Mouse (Mus musculus) A20 (cell line): ENCODE measurements around the gene Rxfp2.

Experiments used
- DNase-seq: peaks from one replicate; pipeline ENCODE4 v3.0.0-alpha.2; 2011; ENCODE audit warnings: low read depth, low spot score

Rxfp2 gene

DNA sequence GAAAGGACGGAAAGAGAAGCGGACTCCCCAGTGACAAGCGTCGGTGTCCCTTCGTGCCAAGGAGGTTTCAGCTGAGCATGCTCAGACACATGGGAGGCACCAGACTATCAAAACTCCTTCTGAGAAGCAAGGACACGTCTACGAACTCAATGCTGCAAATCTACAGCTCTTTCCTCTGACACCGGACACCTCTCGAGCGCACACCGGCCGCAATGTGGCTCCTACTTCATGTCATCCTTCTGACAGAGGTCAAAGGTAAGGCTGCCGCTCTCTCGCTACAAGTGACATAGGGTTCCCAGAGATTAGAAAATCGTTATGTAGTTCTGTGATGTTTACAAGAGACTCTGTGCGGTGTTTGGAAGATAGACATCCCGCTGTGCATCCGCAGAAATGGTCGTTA lies at the start of gene Rxfp2:
Rxfp2 (plus strand) TSS at position 20 of the 400 bp plus-strand sequence.
- no peak for DNase-seq

DNA sequence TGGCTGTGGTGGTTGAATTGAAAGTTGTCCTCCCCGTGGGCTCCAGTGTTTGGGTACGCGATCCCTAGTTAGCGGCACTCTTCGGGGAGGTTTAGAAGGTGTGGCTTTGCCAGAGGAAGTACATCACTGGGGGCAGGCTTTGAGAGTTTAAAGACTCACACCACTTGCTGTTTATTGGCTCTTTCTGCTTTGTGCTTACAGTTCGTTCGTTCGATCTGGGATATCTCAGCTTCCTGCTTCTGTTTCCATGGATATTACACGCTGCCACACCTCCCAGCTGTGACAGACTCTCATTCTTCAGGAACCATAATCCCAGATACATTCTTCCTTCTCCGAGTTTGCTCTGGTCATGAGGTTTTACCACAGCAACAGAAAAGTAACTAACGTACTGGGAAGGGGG lies 48.2 kb upstream of the Rxfp2 start:
- DNase-seq, result no peak

DNA sequence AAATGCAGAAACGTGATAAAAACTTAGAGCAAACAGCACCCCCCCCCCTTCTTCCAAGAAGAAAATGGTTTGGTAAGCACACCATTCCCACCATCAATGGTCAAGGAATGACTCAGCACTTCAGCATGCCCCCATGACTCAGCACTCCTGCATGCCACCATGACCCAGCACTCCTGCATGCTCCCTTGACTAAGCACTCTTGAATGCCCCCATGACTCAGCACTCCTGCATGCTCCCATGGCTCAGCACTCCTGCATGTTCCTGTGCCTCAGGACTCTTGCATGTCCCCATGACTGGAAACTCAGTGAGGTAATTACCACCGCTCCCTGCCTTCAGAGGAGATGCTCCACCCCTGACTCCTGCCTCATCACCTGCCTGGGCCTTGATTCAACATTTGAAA lies 41.4 kb upstream of the Rxfp2 start:
- DNase-seq, result no peak

DNA sequence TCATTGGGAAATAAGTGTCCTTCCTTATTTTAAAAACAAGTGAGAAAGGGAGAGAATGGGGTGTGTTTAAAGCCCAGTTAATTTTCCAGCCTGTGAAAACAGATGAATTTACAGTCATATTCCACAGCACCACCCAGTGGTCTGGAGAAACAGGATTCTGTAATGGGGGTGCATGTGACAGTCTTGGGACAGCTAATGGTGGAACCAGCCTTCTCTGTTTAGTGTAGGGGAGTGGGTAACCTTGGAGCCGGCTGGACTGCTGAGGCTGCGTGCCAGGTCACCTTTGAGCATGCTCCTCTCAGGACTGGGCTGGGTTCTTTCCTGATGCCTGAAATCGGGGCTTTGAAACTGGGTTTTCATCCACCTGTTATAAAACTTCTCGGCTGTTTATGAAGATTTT lies 34.9 kb upstream of the Rxfp2 start:
- no peak for DNase-seq

- no peak for DNase-seq
Measured at GRCm38 (mm10) chr5:149994578-149994977, 23.9 kb upstream of the Rxfp2 start.

DNA sequence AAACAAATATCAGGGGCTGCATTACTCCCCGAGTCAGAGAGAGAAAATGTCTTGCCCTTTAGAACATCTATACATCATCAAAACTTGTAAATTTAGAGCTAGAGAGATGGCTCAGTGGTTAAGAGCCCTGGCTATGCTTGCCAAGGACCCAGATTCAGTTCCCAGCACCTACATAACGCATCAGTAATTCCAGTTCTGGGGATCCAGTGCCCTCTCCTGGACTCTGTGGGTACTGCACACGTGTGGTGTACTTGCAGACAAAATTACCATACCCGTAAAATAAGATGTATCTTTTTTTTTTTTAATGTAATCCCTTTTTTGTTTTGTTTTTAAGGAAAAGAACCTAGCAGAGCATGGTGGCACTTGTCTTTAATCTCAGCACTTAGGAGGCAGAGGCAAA lies 21.9 kb upstream of the Rxfp2 start:
- no peak for DNase-seq

DNA sequence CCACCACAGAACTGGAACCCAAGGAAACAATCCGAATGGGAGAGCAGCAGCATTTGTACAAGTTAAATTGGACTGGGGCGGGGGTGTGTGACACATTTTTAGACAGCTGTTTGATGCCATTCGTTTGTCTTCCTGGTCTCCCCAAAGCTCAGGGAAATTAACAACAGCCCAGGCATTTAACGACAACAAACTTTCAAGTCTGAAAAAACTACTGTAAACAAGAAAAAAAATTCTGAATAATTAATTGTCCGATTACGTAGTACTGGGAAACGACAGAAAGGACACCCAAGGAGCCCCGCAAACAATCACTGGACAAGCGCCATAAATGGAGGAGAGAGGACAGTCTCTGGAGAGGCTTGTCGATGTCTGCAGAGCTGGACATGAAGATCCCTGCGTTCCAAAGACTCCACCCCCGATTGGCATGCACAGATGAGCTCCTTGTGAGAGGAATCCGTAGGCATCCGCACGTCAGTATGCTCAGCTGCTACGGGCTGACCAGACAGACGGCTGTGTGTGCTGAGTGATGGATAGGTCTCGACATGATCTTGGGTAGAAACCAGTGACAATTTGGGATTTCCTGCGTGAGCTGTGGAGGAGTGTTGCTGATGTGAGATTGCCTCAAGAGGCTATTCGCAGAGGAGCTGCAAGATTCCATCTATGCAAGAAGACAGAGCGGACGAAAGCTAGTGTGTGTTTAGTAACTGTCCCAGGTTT lies 21.0 kb upstream of the Rxfp2 start:
- DNase-seq, result no peak

DNA sequence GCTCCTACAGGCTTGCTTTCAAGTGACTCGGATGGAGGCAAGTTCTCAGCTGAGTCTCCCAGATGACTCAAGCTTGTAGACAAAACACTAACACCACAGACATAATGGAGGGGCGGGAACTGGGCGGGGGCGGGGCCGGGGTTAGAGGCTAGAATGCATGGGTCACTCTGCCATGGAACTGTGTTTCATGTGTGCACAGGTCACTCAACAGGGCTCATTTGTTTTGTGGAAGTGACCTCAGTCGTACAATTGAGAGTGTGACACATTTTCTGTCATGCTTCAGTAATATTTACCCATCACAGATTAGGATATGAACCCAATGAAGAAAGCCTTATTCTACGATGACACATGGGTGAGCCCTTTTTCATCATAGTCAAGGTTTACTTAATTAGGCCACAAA lies 20.2 kb upstream of the Rxfp2 start:
- DNase-seq, result no peak

DNA sequence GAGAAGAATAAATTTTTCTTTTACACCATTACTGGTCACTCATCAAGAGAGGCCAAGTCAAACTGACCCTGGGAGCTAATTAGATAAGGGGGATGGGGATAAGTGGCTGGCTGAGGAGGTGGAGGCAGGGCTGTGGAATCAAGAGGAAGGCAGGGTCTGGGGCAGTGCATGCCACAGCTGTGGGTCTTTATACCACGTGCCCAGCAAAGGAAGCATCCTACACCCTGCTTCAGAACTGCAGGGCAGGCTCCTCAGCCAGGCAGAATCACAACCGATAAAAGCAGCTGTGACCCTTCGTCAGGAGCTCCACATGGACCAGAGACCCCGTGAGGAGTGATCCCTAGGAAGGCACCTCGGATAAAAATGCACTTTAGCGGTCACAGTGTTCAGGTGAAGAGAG lies 13.1 kb upstream of the Rxfp2 start:
- no peak for DNase-seq

DNA sequence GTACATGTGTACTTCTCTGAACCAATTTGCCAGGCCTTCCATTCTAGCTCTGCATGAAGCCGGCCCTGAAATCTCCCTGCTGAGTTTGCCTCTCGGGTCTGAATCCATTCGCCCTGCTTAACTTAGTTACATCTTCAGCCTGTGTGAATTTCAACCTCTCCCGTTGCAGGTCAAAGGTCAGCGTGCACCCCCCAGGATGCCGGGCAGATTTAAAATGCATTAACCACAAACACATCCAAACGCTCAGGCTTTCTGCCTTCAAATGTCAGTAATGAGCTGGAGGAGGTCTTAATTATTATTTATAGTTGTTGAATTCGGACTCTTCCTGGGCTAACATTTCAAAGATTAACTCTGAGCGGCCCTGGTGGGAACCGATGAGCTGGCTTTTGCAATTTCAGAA lies 1.6 kb upstream of the Rxfp2 start:
- no peak for DNase-seq

DNA sequence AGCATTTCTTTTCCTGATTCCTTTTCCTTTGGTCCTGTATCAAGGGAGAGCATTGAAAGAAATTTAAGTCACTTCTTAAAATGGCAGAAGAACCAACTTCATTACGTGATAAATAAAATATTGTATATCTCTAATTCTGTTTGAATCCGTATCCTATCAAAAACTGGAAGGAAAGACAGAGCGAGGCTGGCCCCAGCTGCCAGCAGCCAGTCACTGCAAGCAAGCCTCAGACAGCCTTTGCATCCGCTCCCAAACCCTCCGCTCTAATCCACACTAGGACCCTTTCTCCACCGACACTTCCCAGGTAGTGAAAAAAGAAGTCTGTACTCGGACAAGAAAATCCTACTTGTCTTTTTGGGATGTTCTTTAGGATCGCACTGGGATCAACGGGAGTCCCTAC lies 803 bp upstream of the Rxfp2 start:
- no peak for DNase-seq

- peak; percentile 76 for DNase-seq
Measured at GRCm38 (mm10) chr5:150020851-150021250, 2.4 kb downstream of the Rxfp2 start.

DNA sequence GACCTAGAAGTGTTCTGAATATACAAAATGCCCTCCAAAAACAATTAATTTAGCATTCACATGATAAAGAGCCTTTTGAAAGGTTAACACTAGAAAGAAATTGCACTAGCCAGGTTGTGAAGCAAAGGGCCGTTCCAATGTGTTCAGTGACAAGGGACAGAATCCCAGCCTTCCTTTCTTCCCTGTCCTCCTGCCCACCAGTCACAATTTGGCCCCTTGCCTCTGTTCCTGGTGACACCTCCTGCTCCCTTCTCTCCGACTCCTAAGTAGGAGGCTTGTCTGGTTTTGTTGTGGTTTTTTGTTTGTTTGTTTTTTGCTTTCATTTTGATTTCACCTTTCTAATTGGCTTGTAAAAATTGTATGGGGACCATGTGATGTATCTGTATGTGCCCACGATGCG lies 3.3 kb downstream of the Rxfp2 start:
- no peak for DNase-seq

DNA sequence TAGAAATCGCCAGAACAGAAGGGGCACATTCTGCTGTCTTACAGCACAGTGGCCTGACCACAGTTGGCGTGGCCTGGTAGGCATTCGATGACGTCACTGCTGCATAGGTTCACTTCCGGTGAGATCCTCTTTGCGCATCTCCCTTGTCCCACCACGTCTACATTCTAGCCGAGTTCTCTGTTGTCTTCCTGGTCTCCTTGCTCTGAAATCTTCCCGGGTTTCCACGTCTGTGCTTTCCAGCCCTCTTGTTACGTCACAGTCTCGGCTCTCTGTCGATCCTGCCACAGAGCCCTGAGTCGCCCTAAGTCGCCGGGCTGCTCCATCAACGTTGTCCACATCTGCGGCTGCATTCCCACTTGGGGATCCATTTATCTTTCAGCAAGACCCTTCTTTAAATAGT lies 4.1 kb downstream of the Rxfp2 start:
- no peak for DNase-seq

DNA sequence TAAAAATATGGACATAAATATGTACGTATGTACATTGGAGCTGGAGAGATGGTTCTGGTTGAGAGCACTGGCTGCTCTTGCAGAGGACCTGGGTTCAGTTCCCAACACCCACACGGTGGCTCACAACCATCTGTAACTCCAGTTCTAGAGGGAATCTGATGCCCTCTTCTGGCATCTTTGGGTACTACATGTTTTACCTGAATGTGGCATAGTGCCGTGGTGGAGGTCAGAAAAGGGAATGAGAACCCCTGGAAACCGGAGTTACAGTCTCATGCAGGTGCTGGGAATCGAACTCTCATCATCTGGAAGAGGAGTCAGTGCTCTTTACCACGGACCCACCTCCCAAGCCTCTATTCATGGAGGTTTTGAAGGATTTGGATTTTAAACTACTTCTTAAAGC lies 5.0 kb downstream of the Rxfp2 start:
- DNase-seq, result no peak

- no peak for DNase-seq
Measured at GRCm38 (mm10) chr5:150024188-150024587, 5.7 kb downstream of the Rxfp2 start.

- DNase-seq, result no peak
Measured at GRCm38 (mm10) chr5:150024901-150025300, 6.4 kb downstream of the Rxfp2 start.

GRCm38 (mm10) chr5:150025326-150025725 lies 6.9 kb downstream of the Rxfp2 start:
- no peak for DNase-seq

GRCm38 (mm10) chr5:150026509-150027087 lies 8.1 kb downstream of the Rxfp2 start:
- DNase-seq, result no peak

DNA sequence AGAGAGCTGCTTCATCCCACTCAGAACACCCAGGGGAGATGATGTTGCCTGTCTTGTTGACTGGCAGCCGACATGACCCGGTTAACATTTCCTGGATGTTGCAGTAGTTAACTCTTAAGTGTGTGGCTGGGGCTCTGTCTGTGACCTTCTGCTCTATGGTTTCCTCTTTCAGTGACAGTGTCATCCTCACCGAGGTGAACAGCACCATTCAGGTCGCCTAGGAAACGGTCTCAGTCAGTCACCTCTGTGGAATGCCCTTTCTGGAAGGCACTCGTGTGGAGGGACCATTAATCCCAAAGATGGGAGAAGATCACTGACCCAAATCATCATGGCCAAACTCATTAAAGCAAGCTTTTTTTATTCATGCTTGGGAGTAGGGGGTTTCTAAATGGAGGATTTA lies 12.7 kb downstream of the Rxfp2 start:
- DNase-seq, result no peak

DNA sequence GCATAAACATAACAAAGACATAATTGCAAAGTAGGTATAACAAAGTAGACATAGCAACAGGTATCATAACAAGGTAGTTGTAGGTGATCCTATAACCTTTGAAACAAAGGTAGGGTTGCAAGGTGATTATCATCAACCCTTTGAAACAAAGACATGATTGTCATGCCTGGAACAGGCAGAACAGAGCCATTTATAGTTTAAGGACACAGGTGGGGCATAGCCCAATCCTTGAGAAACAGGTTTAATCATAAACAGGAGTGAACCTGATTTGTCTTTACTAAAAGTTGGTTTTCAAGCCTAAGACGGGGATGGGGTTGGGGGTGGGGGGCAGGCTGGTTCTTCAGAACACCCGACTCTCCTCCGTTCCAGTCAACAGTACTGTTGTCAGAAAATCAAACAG lies 13.2 kb downstream of the Rxfp2 start:
- no peak for DNase-seq

DNA sequence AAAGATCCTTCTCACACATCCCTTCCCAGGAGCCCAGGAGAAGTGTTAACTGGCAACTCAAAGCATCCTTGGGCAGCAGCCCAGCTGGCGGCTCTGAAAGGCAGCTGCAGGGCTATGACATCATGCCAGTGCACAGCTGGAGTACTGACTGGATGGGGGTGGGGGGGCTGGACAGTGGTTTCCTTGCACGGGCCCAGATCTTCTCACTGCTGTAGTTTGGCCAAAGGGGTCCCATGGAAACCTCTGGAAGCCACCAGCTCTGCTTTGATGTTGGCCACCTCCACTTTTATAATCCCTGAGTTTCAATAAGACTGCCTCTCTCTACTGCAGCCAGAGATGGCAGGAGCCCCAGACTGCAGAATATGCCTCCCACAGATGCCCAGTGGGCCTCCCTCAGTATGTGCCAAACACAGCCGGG lies 13.6 kb downstream of the Rxfp2 start:
- DNase-seq, result no peak

DNA sequence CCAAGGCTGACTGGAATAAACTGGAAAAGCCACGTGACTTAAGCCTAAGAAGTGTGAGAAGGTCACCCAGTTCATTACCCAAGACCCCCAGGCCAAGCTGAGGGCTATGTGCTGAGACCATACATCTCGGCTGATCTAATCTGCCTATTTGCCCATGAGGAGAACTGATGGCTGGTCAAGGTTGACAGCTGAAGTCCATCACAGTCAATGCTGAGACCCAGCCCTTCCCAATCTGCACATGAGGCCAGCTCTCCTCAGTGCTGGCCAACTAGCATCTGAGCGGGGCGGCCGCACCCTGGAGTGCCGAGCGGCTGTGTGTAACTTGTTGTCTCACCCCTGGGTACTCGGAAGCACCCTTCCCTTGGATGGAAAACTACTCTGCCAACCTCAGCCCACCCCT lies 17.8 kb downstream of the Rxfp2 start:
- DNase-seq, result no peak

GRCm38 (mm10) chr5:150036918-150037317 lies 18.4 kb downstream of the Rxfp2 start:
- DNase-seq, result no peak
